Mouse (Mus musculus) left cerebral cortex, adult 2 months (tissue): ENCODE results near the gene Slc30a10. TPM values are rescaled to one million over a fixed set of nuclear protein-coding genes. Genes with fewer than 3 reads are reported as not detected.

Source experiments
- DNase-seq, 2 experiments: peaks; one replicate each; pipeline ENCODE4 v3.0.0; 2021 to 2022; ENCODE audit warnings: low spot score in 2 of 2, mixed read lengths in 1 of 2; ENCODE audit errors: extremely low spot score in 1 of 2
- H3K27ac ChIP-seq: fragments of 200-600 bp; 2 replicates; pipeline ENCODE4 v1.8.1; 2022
- H3K4me3 ChIP-seq: fragments of 200-600 bp; 2 replicates; pipeline ENCODE4 v1.8.1; 2022
- CTCF ChIP-seq: fragments of 200-600 bp; IDR thresholded peaks from 2 replicates; pipeline ENCODE4 v1.8.1; 2022; ENCODE audit warnings: antibody characterized with exemption, mild to moderate bottlenecking, moderate library complexity
- intact Hi-C: fragments of 180-260 bp; cut with DNase I; formaldehyde crosslinking; loops from one replicate; pipeline ENCODE4 v1.15.1; 2025
- total RNA-seq, 2 experiments: library from RNA; stranded (reverse); gene quantifications; 2 replicates each; pipeline ENCODE4 v1.2.3; 2021

Gene Slc30a10
- total RNA-seq, 2 experiments from 2014 or later, result 7.5 to 8.3 TPM

DNA sequence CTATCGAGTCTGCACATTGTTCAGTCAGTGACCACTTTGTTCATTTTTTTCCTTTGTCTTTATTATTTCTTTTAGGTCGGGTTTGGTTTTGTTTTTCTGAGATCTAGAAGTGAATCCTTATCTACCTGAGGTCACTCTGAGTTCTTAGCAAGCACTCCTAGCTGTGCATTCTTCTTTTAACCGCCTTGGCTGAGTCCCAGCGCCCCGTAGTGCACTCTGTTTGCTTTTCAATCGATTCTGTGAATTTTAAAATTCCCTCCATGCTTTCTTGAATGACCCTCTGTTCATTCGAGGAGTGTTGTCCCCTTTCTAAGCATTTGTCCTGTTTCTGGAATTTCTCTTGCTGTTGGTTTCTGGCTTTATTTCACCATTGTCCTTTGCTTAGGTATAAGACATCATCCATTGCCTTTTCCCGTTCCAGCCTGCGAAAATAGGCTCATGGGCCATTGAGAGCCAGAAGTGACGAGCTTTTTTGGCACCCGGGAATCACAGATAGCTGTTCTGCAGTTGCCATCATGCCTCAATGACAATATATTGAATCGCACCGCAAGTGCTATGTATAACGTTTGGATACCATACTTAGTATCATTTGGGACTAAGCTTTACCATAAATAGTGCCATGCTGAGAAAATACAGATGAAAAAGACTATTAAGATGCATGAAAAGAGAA lies 42.3 kb downstream of the Slc30a10 start:
- intact Hi-C loops, result loop anchor here (5.0 kb wide), 1 partner anchor 40 kb away; no protein-coding TSS in a partner anchor
- H3K27ac ChIP-seq, result no peak overlapping the region

GRCm38 (mm10) chr1:185500602-185501001 lies 46.0 kb downstream of the Slc30a10 start:
- intact Hi-C loops, result loop anchor here (5.0 kb wide), 2 partner anchors 63 to 83 kb away; no protein-coding TSS in a partner anchor
- no peak for TF ChIP-seq CTCF
- no peak for DNase-seq

More for the DNA sequence above, 42.3 kb downstream of the Slc30a10 start:
- H3K4me3 ChIP-seq, result no peak overlapping the region
- no peak for TF ChIP-seq CTCF
- DNase-seq, result no peak

DNA sequence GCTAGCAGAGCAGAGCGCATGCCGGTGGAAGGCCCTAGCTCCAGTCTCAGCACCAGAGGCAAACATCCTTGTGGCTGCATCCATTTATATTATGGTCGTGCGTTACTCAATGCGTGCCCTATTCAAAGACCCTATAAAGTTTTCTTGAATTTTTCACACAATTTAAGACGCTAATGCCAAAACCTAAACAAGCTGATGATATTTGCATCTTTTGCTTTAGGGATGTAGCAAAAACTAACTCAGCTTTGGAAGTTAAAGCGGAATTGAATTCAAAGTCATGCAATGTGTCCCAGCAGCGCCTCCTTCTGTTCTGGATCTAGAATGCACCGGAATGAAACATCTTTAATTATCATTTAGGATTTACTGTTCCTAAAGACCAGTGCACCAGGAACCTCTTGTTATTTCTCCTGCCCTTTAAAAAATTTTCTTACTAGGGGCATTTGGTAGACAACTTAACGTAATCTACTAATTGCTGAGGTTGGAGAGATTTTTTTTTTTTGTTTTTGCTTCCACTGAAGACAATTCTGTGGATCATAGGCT lies 47.2 kb downstream of the Slc30a10 start:
- intact Hi-C loops, result loop anchor here (5.0 kb wide), 2 partner anchors 65 to 85 kb away; no protein-coding TSS in a partner anchor
- peak; percentile 23 to 52 for DNase-seq
- Histone ChIP-seq H3K27ac (no peak overlapping the region), H3K4me3 (no peak overlapping the region)
- peak; percentile 82 for TF ChIP-seq CTCF

More at GRCm38 (mm10) chr1:185500602-185501001, 46.0 kb downstream of the Slc30a10 start:
- Histone ChIP-seq H3K4me3 (no peak overlapping the region), H3K27ac (no peak overlapping the region)

DNA sequence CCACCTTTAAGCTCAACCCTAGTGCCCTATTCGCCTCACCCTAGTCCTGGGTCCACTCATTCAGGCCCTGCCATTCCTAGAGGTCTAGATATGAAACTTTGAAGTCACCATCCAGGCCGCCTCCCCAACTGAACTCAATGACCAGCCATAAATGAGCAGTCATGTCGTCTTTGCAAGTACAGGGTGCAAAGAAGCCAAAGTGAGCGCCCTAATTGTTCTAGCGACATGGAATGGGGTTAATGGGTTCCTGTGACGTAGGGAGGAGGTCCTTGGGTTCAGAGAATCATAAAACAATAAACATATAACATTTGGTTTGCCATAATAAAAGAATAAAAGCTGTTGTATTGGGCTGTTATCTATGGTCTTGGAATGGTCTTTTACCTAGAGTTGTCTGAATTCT lies 47.9 kb downstream of the Slc30a10 start:
- TF ChIP-seq CTCF, result no peak

DNA sequence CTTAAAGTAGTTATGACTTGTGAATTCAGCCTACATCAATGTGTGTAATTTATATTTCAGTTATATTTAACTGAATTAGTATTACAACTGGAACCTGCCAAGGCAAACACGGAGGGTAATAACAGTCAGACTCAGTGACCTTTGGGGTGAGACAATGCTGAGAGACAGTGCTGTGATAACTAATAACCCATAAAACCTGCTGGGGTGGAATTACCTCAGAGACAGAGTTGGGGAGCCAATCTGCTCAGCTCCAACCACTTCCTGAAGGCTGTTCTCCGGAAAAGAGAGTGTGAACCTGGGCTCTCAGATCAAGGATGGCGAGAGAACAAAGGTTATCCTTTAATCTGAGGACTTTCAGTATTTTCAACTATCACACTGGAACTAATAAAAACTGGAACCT lies 54.4 kb downstream of the Slc30a10 start:
- Histone ChIP-seq H3K4me3 (no peak overlapping the region), H3K27ac (no peak overlapping the region)
- DNase-seq, result no peak
- no peak for TF ChIP-seq CTCF
- intact Hi-C loops, result no loop called here

More for the DNA sequence above, 47.9 kb downstream of the Slc30a10 start:
- Histone ChIP-seq H3K4me3 (no peak overlapping the region), H3K27ac (no peak overlapping the region)
- intact Hi-C loops, result loop anchor here (5.0 kb wide), 2 partner anchors 65 to 85 kb away; no protein-coding TSS in a partner anchor
- no peak for DNase-seq

DNA sequence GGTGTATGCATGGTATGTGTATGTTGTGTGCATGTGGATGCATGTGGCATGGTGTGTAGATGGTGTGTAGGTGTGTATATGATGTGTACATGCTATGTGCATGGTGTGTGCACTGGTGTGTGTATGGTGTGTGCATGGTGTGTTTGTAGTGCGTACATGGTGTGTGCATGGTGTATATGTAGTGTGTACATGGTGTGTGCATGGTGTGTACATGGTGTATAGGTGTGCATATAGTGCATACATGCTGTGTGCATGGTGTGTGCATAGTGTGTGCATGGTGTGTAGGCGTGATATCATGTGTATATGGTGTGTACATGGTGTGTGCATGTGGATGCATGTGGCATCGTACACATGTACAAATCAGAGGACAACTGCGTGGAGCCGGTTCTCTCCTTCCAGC lies 56.7 kb downstream of the Slc30a10 start:
- Histone ChIP-seq H3K4me3 (no peak overlapping the region), H3K27ac (no peak overlapping the region)
- DNase-seq, result no peak
- no peak for TF ChIP-seq CTCF
- intact Hi-C loops, result no loop called here

- TF ChIP-seq CTCF, result no peak
- DNase-seq, result no peak
- Histone ChIP-seq H3K4me3 (no peak overlapping the region), H3K27ac (no peak overlapping the region)
- intact Hi-C loops, result no loop called here
These were observed 60.9 kb downstream of the Slc30a10 start for GRCm38 (mm10) chr1:185515526-185515979.

GRCm38 (mm10) chr1:185516041-185516440 lies 61.4 kb downstream of the Slc30a10 start:
- no peak overlapping the region for H3K27ac ChIP-seq

GRCm38 (mm10) chr1:185517566-185517965 lies 62.9 kb downstream of the Slc30a10 start:
- intact Hi-C loops, result no loop called here

More at GRCm38 (mm10) chr1:185516041-185516440, 61.4 kb downstream of the Slc30a10 start:
- no peak overlapping the region for H3K4me3 ChIP-seq
- intact Hi-C loops, result no loop called here
- TF ChIP-seq CTCF, result no peak
- DNase-seq, result no peak

More at GRCm38 (mm10) chr1:185517566-185517965, 62.9 kb downstream of the Slc30a10 start:
- peak in 1 of 2 experiments; percentile 22 for DNase-seq
- Histone ChIP-seq H3K27ac (no peak overlapping the region), H3K4me3 (no peak overlapping the region)
- TF ChIP-seq CTCF, result peak; percentile 68

Other genes with a start within 250 kb of the Slc30a10 start
- 10 to 100 TPM; 31.1 to 32.1 TPM for gene Iars2, start 125.5 kb upstream of the Slc30a10 start, total RNA-seq
- 10 to 100 TPM; 69.6 to 71.2 TPM for gene Bpnt1, start 122.7 kb upstream of the Slc30a10 start, total RNA-seq
- 10 to 100 TPM; 71.6 to 79.3 TPM for gene Eprs, start 91.8 kb upstream of the Slc30a10 start, total RNA-seq